Mouse (Mus musculus) limb, embryonic 14.5 days (tissue): Measurements from ENCODE around the gene Asb16. TPM values are rescaled to one million over a fixed set of nuclear protein-coding genes. Genes with fewer than 3 reads are reported as not detected.

ENCODE experiments used
- ATAC-seq: fragments of 200-750 bp; cut with Nextera tagmentation; 2 replicates; pipeline ENCODE4 v1.8.0; 2017; ENCODE audit warnings: low read depth, moderate number of reproducible peaks, moderate TSS enrichment; ENCODE audit not compliant: low FRiP score
- DNase-seq: peaks from one replicate; pipeline ENCODE4 v3.0.0-alpha.2; 2015; ENCODE audit warnings: low spot score
- H3K27ac ChIP-seq: fragments of 300-500 bp; sonication (generic); replicated peaks from 2 replicates; pipeline ENCODE4 v1.5.1; 2014; ENCODE audit warnings: low read depth, mild to moderate bottlenecking, low read length, moderate library complexity, mixed read lengths
- H3K27me3 ChIP-seq: fragments of 300-500 bp; sonication (generic); 2 replicates; pipeline ENCODE4 v1.6.1; 2014; ENCODE audit warnings: low read length, mixed read lengths; ENCODE audit not compliant: control insufficient read depth, insufficient read depth
- H3K36me3 ChIP-seq: fragments of 300-500 bp; sonication (generic); 2 replicates; pipeline ENCODE4 v1.6.1; 2014; ENCODE audit warnings: mild to moderate bottlenecking, low read length, moderate library complexity, mixed read lengths; ENCODE audit not compliant: control insufficient read depth, insufficient read depth
- H3K4me1 ChIP-seq: fragments of 300-500 bp; sonication (generic); 2 replicates; pipeline ENCODE4 v1.6.1; 2014; ENCODE audit warnings: antibody characterized with exemption, low read length, mixed read lengths; ENCODE audit not compliant: control insufficient read depth, insufficient read depth
- H3K4me2 ChIP-seq: fragments of 300-500 bp; sonication (generic); replicated peaks from 2 replicates; pipeline ENCODE4 v1.6.1; 2014; ENCODE audit warnings: low read depth, mild to moderate bottlenecking, low read length, moderate library complexity; ENCODE audit not compliant: severe bottlenecking
- H3K4me3 ChIP-seq: fragments of 300-500 bp; sonication (generic); replicated peaks from 2 replicates; pipeline ENCODE4 v1.5.1; 2014; ENCODE audit warnings: low read length
- H3K9ac ChIP-seq: fragments of 300-500 bp; sonication (generic); 2 replicates; pipeline ENCODE4 v1.6.1; 2014; ENCODE audit warnings: mild to moderate bottlenecking, low read depth, low read length, moderate library complexity; ENCODE audit not compliant: severe bottlenecking
- H3K9me3 ChIP-seq: fragments of 300-500 bp; sonication (generic); 2 replicates; pipeline ENCODE4 v1.6.1; 2016; ENCODE audit warnings: low read length; ENCODE audit not compliant: control insufficient read depth
- POLR2A ChIP-seq: fragments of 200-500 bp; IDR thresholded peaks from 2 replicates; pipeline ENCODE4 v1.8.0; 2012; ENCODE audit warnings: inconsistent platforms, mild to moderate bottlenecking, moderate library complexity, borderline replicate concordance; ENCODE audit not compliant: insufficient read depth, insufficient read length; ENCODE audit errors: extremely low read depth
- WGBS: fragments of 180-500 bp; shearing (Covaris S2); extraction: QIAGEN DNeasy Blood & Tissue Kit; methylation state at CpG from one replicate; pipeline ENCODE4 v1.1.7; 2014; 5-methylcytosine and 5-hydroxymethylcytosine counted together
- polyA plus RNA-seq, 2 experiments: library from polyadenylated mRNA; depleted of rRNA in 1 of 2; stranded (reverse) in 1 of 2; unstranded in 1 of 2; fragments of >200 nt; fragmentation: Nextera tagmentation in 1 of 2; extraction: Ambion mirVana in 1 of 2; gene quantifications; 2 replicates each; pipeline versions ENCODE4 v1.2.1 to v1.2.3; 2012 to 2014

Gene Asb16
- polyA plus RNA-seq, 2 experiments = 0.25 to 2.2 TPM

DNA sequence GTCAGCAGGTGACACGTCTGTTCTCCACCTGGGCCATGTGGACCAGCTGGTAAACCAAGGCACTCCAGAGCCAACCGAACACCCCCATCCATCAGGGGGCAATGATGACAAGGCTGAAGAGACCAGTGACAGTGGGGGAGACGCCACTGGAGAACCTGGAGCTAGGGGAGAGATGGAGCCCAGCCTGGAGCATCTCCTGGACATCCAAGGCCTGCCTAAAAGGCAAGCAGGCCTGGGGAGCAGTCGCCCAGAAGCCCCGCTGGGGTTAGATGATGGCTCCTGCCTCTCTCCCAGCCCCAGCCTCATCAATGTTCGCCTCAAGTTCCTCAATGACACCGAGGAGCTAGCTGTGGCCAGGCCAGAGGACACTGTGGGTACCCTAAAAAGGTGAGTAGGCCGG, 18.9 kb downstream of the Asb16 start:
- 92% methylated on average over 8 of the region's 8 CpGs for WGBS
- Histone ChIP-seq H3K9ac (no peak overlapping the region), H3K4me3 (no peak overlapping the region), H3K27me3 (no peaks in the 10 kb centered on the region), H3K27ac (no peak overlapping the region), H3K36me3 (peaks cover 46% of the 10 kb centered on the region), H3K4me2 (no peak overlapping the region), H3K4me1 (peaks cover 5% of the 10 kb centered on the region), H3K9me3 (no peaks in the 10 kb centered on the region)
- ATAC-seq (no peak), DNase-seq (no peak)
- no peak for TF ChIP-seq POLR2A

DNA sequence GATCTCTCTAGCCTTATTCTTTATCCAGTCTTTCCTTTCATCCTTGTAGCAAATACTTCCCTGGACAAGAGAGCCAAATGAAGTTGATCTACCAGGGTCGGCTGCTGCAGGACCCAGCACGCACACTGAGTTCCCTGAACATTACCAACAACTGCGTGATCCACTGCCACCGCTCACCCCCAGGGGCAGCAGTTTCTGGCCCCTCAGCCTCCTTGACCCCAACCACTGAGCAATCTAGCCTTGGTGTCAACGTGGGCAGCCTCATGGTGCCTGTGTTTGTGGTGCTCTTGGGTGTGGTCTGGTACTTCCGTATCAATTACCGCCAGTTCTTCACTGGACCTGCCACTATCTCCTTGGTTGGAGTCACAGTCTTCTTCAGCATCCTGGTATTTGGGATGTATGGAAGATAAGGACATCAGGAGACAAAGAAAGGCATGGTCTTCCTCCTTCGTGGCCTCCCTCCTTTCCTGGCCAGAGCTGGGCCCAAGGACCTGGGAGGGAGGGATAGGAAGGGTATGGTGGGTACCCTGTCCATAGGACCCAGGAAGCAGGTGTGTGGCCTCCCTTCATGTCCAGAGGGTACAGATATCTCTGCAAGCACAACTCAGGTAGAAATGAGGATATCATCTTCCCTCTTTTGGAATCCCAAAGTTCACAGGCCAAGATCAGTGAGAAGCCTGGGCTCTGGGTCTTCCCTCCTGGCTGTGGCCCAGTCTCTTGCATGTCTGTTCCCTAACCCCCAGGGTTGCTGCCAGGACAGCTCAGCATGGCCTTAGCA, 19.7 kb downstream of the Asb16 start:
- Histone ChIP-seq H3K9ac (no peak overlapping the region), H3K9me3 (no peaks in the 10 kb centered on the region), H3K27me3 (no peaks in the 10 kb centered on the region), H3K27ac (no peak overlapping the region), H3K4me1 (peaks cover 5% of the 10 kb centered on the region), H3K4me2 (no peak overlapping the region), H3K4me3 (no peak overlapping the region), H3K36me3 (peaks cover 53% of the 10 kb centered on the region)
- DNase-seq (no peak), ATAC-seq (no peak)
- no peak for TF ChIP-seq POLR2A
- WGBS = 88% methylated on average over 8 of the region's 8 CpGs

DNA sequence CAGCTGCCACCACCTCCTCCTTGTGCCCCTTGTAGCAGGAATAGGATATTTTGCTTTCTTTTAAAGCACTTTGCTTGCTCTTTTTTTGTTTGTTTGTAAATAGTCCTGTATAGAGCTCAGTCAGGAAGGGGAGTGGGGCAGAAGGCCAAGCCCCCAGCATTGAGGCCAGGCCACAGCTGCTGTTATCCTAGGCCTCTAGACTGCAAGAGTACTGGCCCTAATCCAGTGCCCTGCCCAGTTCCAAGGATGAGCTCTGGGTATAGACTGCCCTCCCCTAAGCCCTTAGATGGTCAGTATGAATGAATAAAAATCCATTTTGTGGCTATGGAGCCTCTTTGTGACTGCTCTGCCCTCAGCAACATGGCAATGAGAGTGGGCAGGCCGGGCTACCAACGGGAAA, 20.4 kb downstream of the Asb16 start:
- Histone ChIP-seq H3K9ac (no peak overlapping the region), H3K27ac (no peak overlapping the region)

DNA sequence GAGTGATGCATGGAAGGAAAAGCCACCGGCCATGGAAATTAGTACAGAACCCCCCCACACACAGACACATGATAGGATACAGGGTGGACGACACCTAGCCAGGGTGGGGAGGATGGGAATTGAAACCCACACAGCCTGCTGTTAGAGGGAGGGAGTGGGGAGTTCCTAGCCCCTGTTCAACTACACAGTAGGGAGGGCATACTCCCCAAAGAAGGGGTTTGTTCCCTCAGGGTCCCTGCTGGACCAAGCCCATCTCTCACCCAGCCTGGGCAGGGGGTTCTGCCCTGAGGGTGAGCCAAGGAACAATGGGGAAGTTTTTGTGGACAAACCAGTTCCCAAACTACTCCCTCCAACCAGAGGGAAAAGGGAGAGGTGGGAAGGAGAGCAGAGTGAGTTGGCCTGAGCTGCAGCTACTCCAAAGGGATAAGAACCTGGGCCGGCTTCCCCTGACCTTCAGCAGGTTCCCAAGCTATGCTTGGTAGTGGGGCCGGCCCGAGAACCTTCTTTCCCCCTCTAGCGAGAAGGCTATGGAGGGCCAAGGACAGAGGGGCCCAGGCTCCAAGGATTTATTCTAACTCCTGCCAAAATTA, 21.1 kb downstream of the Asb16 start:
- no peak overlapping the region for H3K27ac ChIP-seq
- no peak overlapping the region for H3K9ac ChIP-seq

More for the DNA sequence above, 20.4 kb downstream of the Asb16 start:
- no peak for ATAC-seq
- H3K4me3 ChIP-seq = no peak overlapping the region
- H3K27me3 ChIP-seq = no peaks in the 10 kb centered on the region
- no peak for DNase-seq
- H3K9me3 ChIP-seq = no peaks in the 10 kb centered on the region
- H3K4me1 ChIP-seq = peaks cover 5% of the 10 kb centered on the region
- no peak overlapping the region for H3K4me2 ChIP-seq
- no peak for TF ChIP-seq POLR2A
- H3K36me3 ChIP-seq = peaks cover 59% of the 10 kb centered on the region
- WGBS = 78% methylated on average over 2 of the region's 2 CpGs

DNA sequence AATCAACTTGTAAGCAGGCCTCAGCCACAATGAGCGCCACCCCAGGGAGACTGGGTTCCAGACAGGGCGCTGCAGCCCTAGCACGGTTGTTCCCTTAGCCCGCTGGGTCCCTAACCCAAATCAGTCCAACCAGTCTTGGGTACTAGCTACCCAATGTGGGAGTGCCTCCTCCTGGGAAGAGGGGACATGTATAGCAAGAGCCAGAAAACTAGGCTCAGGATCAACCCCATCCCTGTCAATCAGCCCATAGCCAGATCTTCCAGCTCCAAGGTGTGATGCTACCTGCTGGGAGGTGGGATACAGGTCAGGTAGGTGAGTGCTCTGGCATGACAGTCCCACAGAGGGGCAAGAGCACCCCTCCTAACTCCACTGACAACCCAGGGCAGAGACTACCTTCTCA, 21.6 kb downstream of the Asb16 start:
- H3K27me3 ChIP-seq = no peaks in the 10 kb centered on the region
- peaks cover 63% of the 10 kb centered on the region for H3K36me3 ChIP-seq
- no peak overlapping the region for H3K4me2 ChIP-seq
- no peak for TF ChIP-seq POLR2A
- H3K4me3 ChIP-seq = no peak overlapping the region
- H3K27ac ChIP-seq = no peak overlapping the region
- 85% methylated on average over 4 of the region's 4 CpGs for WGBS
- DNase-seq (no peak), ATAC-seq (no peak)
- H3K9ac ChIP-seq = no peak overlapping the region
- peaks cover 10% of the 10 kb centered on the region for H3K4me1 ChIP-seq
- H3K9me3 ChIP-seq = no peaks in the 10 kb centered on the region

More for the DNA sequence above, 21.1 kb downstream of the Asb16 start:
- DNase-seq (no peak), ATAC-seq (no peak)
- Histone ChIP-seq H3K4me1 (peaks cover 5% of the 10 kb centered on the region), H3K9me3 (no peaks in the 10 kb centered on the region), H3K4me2 (no peak overlapping the region), H3K27me3 (no peaks in the 10 kb centered on the region), H3K36me3 (peaks cover 63% of the 10 kb centered on the region), H3K4me3 (no peak overlapping the region)
- WGBS = 53% methylated on average over 6 of the region's 6 CpGs
- TF ChIP-seq POLR2A = no peak
